Mouse (Mus musculus) embryo, embryonic 9.5 days (tissue): ENCODE measurements around the gene Cs.

Source experiments
- DNase-seq: peaks from one replicate; pipeline ENCODE4 v3.0.0-alpha.2; 2017; ENCODE audit errors: extremely low spot score

The Cs gene

GRCm38 (mm10) chr10:128403931-128404330, 66.4 kb downstream of the Cs start:
- DNase-seq: no peak

- no peak for DNase-seq
These were observed 71.3 kb downstream of the Cs start for GRCm38 (mm10) chr10:128408591-128409535.

- DNase-seq: peak; percentile 97
These were observed 72.4 kb downstream of the Cs start for GRCm38 (mm10) chr10:128409692-128410559.

GRCm38 (mm10) chr10:128410560-128410845, 73.0 kb downstream of the Cs start:
- no peak for DNase-seq

GRCm38 (mm10) chr10:128411211-128412054, 73.9 kb downstream of the Cs start, which contains the start of the genes Nabp2 and Rnf41:
TSS of gene Nabp2 (minus strand) at chr10:128411492.
TSS of gene Rnf41 (plus strand) at chr10:128411657.
- DNase-seq: peak; percentile 99

- DNase-seq: no peak
These were observed 74.5 kb downstream of the Cs start for GRCm38 (mm10) chr10:128412055-128412381.
